Mouse (Mus musculus) kidney, adult 2 months (tissue): ENCODE measurements around the gene Dapk3. TPM values are rescaled to one million over a fixed set of nuclear protein-coding genes. Genes with fewer than 3 reads are reported as not detected.
A peak's percentile ranks its signal among the peaks of the same experiment; 100 is the strongest.

Experiments used
- DNase-seq: peaks from one replicate; pipeline ENCODE4 v3.0.0; 2021
- H3K27ac ChIP-seq: fragments of 200-500 bp; 2 replicates; pipeline ENCODE4 v1.5.1; 2012; ENCODE audit warnings: low read depth, low read length, control low read depth, inconsistent platforms; ENCODE audit not compliant: insufficient read depth
- H3K27me3 ChIP-seq: fragments of 200-500 bp; replicated peaks from 2 replicates; pipeline ENCODE4 v1.6.1; 2012; ENCODE audit warnings: mild to moderate bottlenecking, moderate library complexity, low read length, inconsistent platforms; ENCODE audit not compliant: control insufficient read depth, insufficient read depth
- H3K36me3 ChIP-seq: fragments of 200-500 bp; 2 replicates; pipeline ENCODE4 v1.6.1; 2012; ENCODE audit warnings: mild to moderate bottlenecking, moderate library complexity, low read length, inconsistent platforms; ENCODE audit not compliant: control insufficient read depth, insufficient read depth
- H3K4me1 ChIP-seq: fragments of 200-500 bp; 2 replicates; pipeline ENCODE4 v1.6.1; 2011; ENCODE audit warnings: low read length; ENCODE audit not compliant: control insufficient read depth, insufficient read depth
- H3K4me3 ChIP-seq: fragments of 200-500 bp; 2 replicates; pipeline ENCODE4 v1.5.1; 2011; ENCODE audit warnings: mild to moderate bottlenecking, low read depth, low read length, control low read depth; ENCODE audit not compliant: insufficient read depth
- CTCF ChIP-seq: fragments of 200-500 bp; conservative IDR thresholded peaks from 2 replicates; pipeline ENCODE4 v1.5.1; 2011; ENCODE audit warnings: low read depth, mild to moderate bottlenecking, control low read depth, low read length, moderate library complexity, mixed read lengths; ENCODE audit not compliant: insufficient read depth, insufficient read length
- POLR2A ChIP-seq: fragments of 200-500 bp; IDR thresholded peaks from one replicate; pipeline ENCODE4 v1.6.1; 2011; ENCODE audit warnings: low read depth, low read length, control low read depth
- WGBS: fragments of 180-500 bp; shearing (Covaris S2); methylation state at CpG from one replicate; pipeline ENCODE4 v1.1.7; 2018; 5-methylcytosine and 5-hydroxymethylcytosine counted together
- polyA plus RNA-seq: library from polyadenylated mRNA; depleted of rRNA; stranded (reverse); fragments of >200 nt; gene quantifications from 2 replicates; pipeline ENCODE4 v1.2.3, GENCODE M21; 2012

Gene Dapk3
- polyA plus RNA-seq, 1 experiment = 52.9 TPM

- Histone ChIP-seq H3K27ac (no peak overlapping the region), H3K36me3 (no peaks in the 10 kb centered on the region), H3K27me3 (no peaks in the 10 kb centered on the region), H3K4me3 (no peak overlapping the region), H3K4me1 (peaks cover 3% of the 10 kb centered on the region; the same call in 1 of the 2 replicates)
- 14% methylated on average over 37 of the region's 37 CpGs for WGBS
- TF ChIP-seq POLR2A = no peak
- TF ChIP-seq CTCF = no peak
- no peak for DNase-seq
These were observed 11.4 kb downstream of the Dapk3 start for GRCm38 (mm10) chr10:81193991-81194774.

GRCm38 (mm10) chr10:81195300-81195699 lies 12.5 kb downstream of the Dapk3 start:
- WGBS = 69% methylated on average over 4 of the region's 4 CpGs
- Histone ChIP-seq H3K4me1 (peaks cover 3% of the 10 kb centered on the region; the same call in 1 of the 2 replicates), H3K36me3 (no peaks in the 10 kb centered on the region), H3K4me3 (no peak overlapping the region), H3K27me3 (no peaks in the 10 kb centered on the region), H3K27ac (no peak overlapping the region)
- TF ChIP-seq CTCF = no peak
- TF ChIP-seq POLR2A = no peak
- DNase-seq = no peak

- Histone ChIP-seq H3K4me3 (no peak overlapping the region), H3K27ac (no peak overlapping the region), H3K27me3 (no peaks in the 10 kb centered on the region), H3K36me3 (no peaks in the 10 kb centered on the region), H3K4me1 (peaks cover 2% of the 10 kb centered on the region; the same call in 1 of the 2 replicates)
- 69% methylated on average over 11 of the region's 11 CpGs for WGBS
- DNase-seq = no peak
- TF ChIP-seq CTCF = no peak
- no peak for TF ChIP-seq POLR2A
These were observed 13.8 kb downstream of the Dapk3 start for GRCm38 (mm10) chr10:81196470-81197065.

GRCm38 (mm10) chr10:81197305-81197704 lies 14.5 kb downstream of the Dapk3 start:
- H3K27me3 ChIP-seq = no peaks in the 10 kb centered on the region
- H3K4me1 ChIP-seq = no peaks in the 10 kb centered on the region
- H3K4me3 ChIP-seq = no peak overlapping the region
- DNase-seq = no peak
- no peaks in the 10 kb centered on the region for H3K36me3 ChIP-seq
- TF ChIP-seq POLR2A (no peak), CTCF (no peak)
- no peak overlapping the region for H3K27ac ChIP-seq
- 53% methylated on average over 6 of the region's 6 CpGs for WGBS

- Histone ChIP-seq H3K27me3 (no peaks in the 10 kb centered on the region), H3K36me3 (no peaks in the 10 kb centered on the region), H3K4me3 (no peak overlapping the region), H3K4me1 (no peaks in the 10 kb centered on the region), H3K27ac (no peak overlapping the region)
- TF ChIP-seq POLR2A = no peak
- peak; percentile 54 for TF ChIP-seq CTCF
- DNase-seq = peak; percentile 62
- WGBS = under 1% methylated on average over 9 of the region's 9 CpGs
These were observed 15.4 kb downstream of the Dapk3 start for GRCm38 (mm10) chr10:81198230-81198629.

- 86% methylated on average over 6 of the region's 6 CpGs for WGBS
- no peak for DNase-seq
These were observed 16.2 kb downstream of the Dapk3 start for GRCm38 (mm10) chr10:81198990-81199389.

GRCm38 (mm10) chr10:81200141-81200540 lies 17.3 kb downstream of the Dapk3 start:
- TF ChIP-seq POLR2A = no peak
- no peak for TF ChIP-seq CTCF
- Histone ChIP-seq H3K4me1 (no peaks in the 10 kb centered on the region), H3K27me3 (no peaks in the 10 kb centered on the region), H3K27ac (no peak overlapping the region), H3K36me3 (no peaks in the 10 kb centered on the region), H3K4me3 (no peak overlapping the region)
- no peak for DNase-seq
- 84% methylated on average over 13 of the region's 13 CpGs for WGBS

More at GRCm38 (mm10) chr10:81198990-81199389, 16.2 kb downstream of the Dapk3 start:
- Histone ChIP-seq H3K4me1 (no peaks in the 10 kb centered on the region), H3K36me3 (no peaks in the 10 kb centered on the region), H3K27me3 (no peaks in the 10 kb centered on the region), H3K27ac (no peak overlapping the region), H3K4me3 (no peak overlapping the region)
- TF ChIP-seq CTCF (no peak), POLR2A (no peak)
